Mouse (Mus musculus) kidney, adult 2 months (tissue): Measurements from ENCODE around the gene Rap1gap. TPM values are rescaled to one million over a fixed set of nuclear protein-coding genes. Genes with fewer than 3 reads are reported as not detected.

Experiments used
- DNase-seq: peaks from one replicate; pipeline ENCODE4 v3.0.0; 2021
- H3K27ac ChIP-seq: fragments of 200-500 bp; 2 replicates; pipeline ENCODE4 v1.5.1; 2012; ENCODE audit warnings: low read depth, low read length, control low read depth, inconsistent platforms; ENCODE audit not compliant: insufficient read depth
- H3K27me3 ChIP-seq: fragments of 200-500 bp; replicated peaks from 2 replicates; pipeline ENCODE4 v1.6.1; 2012; ENCODE audit warnings: mild to moderate bottlenecking, moderate library complexity, low read length, inconsistent platforms; ENCODE audit not compliant: control insufficient read depth, insufficient read depth
- H3K36me3 ChIP-seq: fragments of 200-500 bp; 2 replicates; pipeline ENCODE4 v1.6.1; 2012; ENCODE audit warnings: mild to moderate bottlenecking, moderate library complexity, low read length, inconsistent platforms; ENCODE audit not compliant: control insufficient read depth, insufficient read depth
- H3K4me1 ChIP-seq: fragments of 200-500 bp; 2 replicates; pipeline ENCODE4 v1.6.1; 2011; ENCODE audit warnings: low read length; ENCODE audit not compliant: control insufficient read depth, insufficient read depth
- H3K4me3 ChIP-seq: fragments of 200-500 bp; 2 replicates; pipeline ENCODE4 v1.5.1; 2011; ENCODE audit warnings: mild to moderate bottlenecking, low read depth, low read length, control low read depth; ENCODE audit not compliant: insufficient read depth
- CTCF ChIP-seq: fragments of 200-500 bp; conservative IDR thresholded peaks from 2 replicates; pipeline ENCODE4 v1.5.1; 2011; ENCODE audit warnings: low read depth, mild to moderate bottlenecking, control low read depth, low read length, moderate library complexity, mixed read lengths; ENCODE audit not compliant: insufficient read depth, insufficient read length
- POLR2A ChIP-seq: fragments of 200-500 bp; IDR thresholded peaks from one replicate; pipeline ENCODE4 v1.6.1; 2011; ENCODE audit warnings: low read depth, low read length, control low read depth
- WGBS: fragments of 180-500 bp; shearing (Covaris S2); methylation state at CpG from one replicate; pipeline ENCODE4 v1.1.7; 2018; 5-methylcytosine and 5-hydroxymethylcytosine counted together
- polyA plus RNA-seq: library from polyadenylated mRNA; depleted of rRNA; stranded (reverse); fragments of >200 nt; gene quantifications from 2 replicates; pipeline ENCODE4 v1.2.3, GENCODE M21; 2012

The Rap1gap gene
- polyA plus RNA-seq, 1 experiment = 213 TPM

DNA sequence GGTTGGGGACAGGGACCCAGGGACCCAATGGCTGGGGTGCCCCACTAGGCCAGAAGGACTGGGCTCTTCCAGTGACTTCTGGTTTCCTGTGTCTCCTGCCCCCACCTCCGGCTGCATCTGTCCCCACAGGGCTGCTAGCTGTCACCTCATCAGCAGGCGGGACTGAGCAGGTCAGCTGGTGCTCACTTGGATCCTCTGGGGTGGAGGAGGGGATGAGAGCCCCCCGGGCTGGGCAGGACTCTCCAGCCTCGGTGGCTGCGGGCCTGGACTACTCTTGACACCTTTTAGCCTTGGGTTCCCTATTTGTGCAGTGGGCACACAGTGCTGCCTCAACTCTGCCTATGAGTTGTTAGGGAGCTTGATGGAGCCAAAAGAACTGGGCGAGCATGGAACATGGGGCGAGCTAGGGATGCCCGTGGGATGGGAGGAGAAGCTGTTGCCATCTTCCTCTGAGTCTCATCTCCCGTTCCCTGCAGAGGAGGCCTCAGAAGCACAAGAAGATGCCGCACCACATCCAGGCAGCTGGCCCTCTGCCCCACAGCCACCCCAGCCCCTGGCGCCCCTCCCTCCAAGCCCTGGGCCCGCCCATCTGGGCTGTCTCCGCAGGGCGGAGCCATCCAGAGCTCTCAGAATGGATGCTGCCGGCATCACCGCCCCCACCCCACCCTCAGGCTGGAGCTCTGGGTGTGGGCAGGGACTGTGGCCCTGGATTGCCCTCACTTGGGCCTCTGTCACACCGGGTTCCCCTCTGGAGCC lies 64.1 kb downstream of the Rap1gap start:
- Histone ChIP-seq H3K27me3 (no peaks in the 10 kb centered on the region), H3K4me3 (no peak overlapping the region), H3K36me3 (no peaks in the 10 kb centered on the region), H3K4me1 (peaks cover 4% of the 10 kb centered on the region; the same call in 1 of the 2 replicates), H3K27ac (no peak overlapping the region)
- 34% methylated on average over 17 of the region's 17 CpGs for WGBS
- TF ChIP-seq CTCF = no peak
- no peak for TF ChIP-seq POLR2A
- DNase-seq = no peak

GRCm38 (mm10) chr4:137729155-137729855 lies 64.8 kb downstream of the Rap1gap start:
- WGBS = 39% methylated on average over 24 of the region's 24 CpGs
- no peak overlapping the region for H3K4me3 ChIP-seq
- 0 out of 2 replicates have a peak, but pooled peaks cover 4% of the 10 kb centered on the region for H3K4me1 ChIP-seq

GRCm38 (mm10) chr4:137730134-137730533 lies 65.6 kb downstream of the Rap1gap start:
- Histone ChIP-seq H3K4me3 (no peak overlapping the region), H3K27ac (no peak overlapping the region), H3K36me3 (no peaks in the 10 kb centered on the region), H3K4me1 (no peaks in the 10 kb centered on the region), H3K27me3 (no peaks in the 10 kb centered on the region)
- WGBS = 15% methylated on average over 3 of the region's 3 CpGs
- peak; percentile 99 for TF ChIP-seq CTCF
- TF ChIP-seq POLR2A = no peak
- DNase-seq = peak; percentile 90

More at GRCm38 (mm10) chr4:137729155-137729855, 64.8 kb downstream of the Rap1gap start:
- Histone ChIP-seq H3K36me3 (no peaks in the 10 kb centered on the region), H3K27me3 (no peaks in the 10 kb centered on the region), H3K27ac (no peak overlapping the region)
- no peak for DNase-seq
- TF ChIP-seq CTCF (no peak), POLR2A (no peak)

DNA sequence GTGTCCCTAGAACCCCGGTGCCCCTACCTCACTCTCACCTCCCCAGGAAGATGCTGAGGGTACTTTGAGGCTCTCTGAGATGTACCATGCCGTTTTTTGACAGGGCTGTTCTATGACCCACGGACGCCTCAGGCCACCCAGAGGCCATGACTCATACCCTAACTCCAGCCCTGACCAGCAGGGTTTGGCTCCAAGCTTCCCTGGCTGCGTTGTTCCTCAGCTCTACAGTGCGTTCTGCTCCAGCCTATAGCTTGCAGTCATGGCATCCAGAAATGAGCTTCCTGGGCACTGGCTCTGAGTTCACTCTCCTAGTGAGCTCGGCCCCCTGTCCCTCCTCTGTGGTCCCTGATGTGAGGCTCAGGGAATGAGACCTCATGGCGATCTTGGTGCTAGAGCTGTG lies 66.2 kb downstream of the Rap1gap start:
- Histone ChIP-seq H3K27me3 (no peaks in the 10 kb centered on the region), H3K4me1 (peaks cover under 1% of the 10 kb centered on the region; the same call in 1 of the 2 replicates), H3K27ac (no peak overlapping the region), H3K36me3 (no peaks in the 10 kb centered on the region), H3K4me3 (no peak overlapping the region)
- 78% methylated on average over 8 of the region's 8 CpGs for WGBS
- DNase-seq = no peak
- TF ChIP-seq POLR2A = no peak
- no peak for TF ChIP-seq CTCF

GRCm38 (mm10) chr4:137731891-137732290 lies 67.4 kb downstream of the Rap1gap start:
- Histone ChIP-seq H3K36me3 (no peaks in the 10 kb centered on the region), H3K27ac (no peak overlapping the region), H3K27me3 (no peaks in the 10 kb centered on the region), H3K4me3 (no peak overlapping the region), H3K4me1 (peaks cover 11% of the 10 kb centered on the region; the same call in 1 of the 2 replicates)
- 69% methylated on average over 10 of the region's 10 CpGs for WGBS
- DNase-seq = no peak
- TF ChIP-seq CTCF (no peak), POLR2A (no peak)

DNA sequence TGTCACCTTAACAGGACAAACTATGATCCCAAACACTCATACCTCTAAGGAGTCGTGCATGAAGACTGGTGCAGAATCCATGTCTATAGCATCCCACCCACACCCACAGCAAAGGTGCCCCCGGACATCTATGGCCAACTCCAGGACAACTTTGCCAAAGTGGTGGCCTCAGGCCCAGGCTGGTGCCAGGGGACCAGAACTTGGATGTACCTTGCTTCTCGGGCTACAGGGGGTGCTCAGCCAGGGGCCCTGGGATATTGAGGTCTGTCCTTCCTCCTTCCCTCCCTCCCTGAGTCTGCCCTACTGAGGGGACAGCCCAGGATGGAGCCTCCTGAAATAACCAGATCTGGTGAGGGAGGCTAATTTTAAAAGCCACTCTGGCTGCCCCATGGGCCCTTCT lies 67.8 kb downstream of the Rap1gap start:
- 79% methylated on average over 3 of the region's 3 CpGs for WGBS
- TF ChIP-seq CTCF (no peak), POLR2A (no peak)
- H3K27ac ChIP-seq = no peak overlapping the region
- no peak overlapping the region for H3K4me3 ChIP-seq
- no peak for DNase-seq
- no peaks in the 10 kb centered on the region for H3K27me3 ChIP-seq
- no peaks in the 10 kb centered on the region for H3K36me3 ChIP-seq
- H3K4me1 ChIP-seq = peaks cover 14% of the 10 kb centered on the region; the same call in 1 of the 2 replicates

DNA sequence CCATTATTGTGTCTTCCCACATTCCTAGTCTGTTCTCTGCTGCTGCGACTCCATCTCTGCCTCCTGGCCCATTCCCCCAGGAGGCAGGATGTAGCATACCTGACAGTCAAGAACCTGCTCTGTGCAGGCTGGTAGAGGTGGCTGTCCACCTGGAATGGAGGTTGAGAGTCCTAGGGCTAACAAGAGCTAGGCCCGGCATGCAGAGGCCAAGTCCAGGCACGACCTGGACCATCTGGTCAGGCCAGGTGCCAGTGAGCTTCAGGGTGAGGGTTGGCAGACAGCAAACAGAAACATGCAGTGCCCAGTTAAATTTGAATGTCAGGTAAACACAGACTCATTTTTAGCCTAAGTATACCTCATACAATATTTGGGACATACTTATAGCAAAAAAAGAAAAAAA lies 68.4 kb downstream of the Rap1gap start:
- 62% methylated on average over 3 of the region's 3 CpGs for WGBS

More for the DNA sequence above, 68.4 kb downstream of the Rap1gap start:
- no peak for TF ChIP-seq POLR2A
- TF ChIP-seq CTCF = no peak
- Histone ChIP-seq H3K27me3 (no peaks in the 10 kb centered on the region), H3K4me1 (peaks cover 15% of the 10 kb centered on the region; the same call in 1 of the 2 replicates), H3K36me3 (no peaks in the 10 kb centered on the region), H3K27ac (no peak overlapping the region), H3K4me3 (no peak overlapping the region)
- no peak for DNase-seq
